32 mouse cellular contexts compared by ENCODE assay signal in the genomic region with DNA sequence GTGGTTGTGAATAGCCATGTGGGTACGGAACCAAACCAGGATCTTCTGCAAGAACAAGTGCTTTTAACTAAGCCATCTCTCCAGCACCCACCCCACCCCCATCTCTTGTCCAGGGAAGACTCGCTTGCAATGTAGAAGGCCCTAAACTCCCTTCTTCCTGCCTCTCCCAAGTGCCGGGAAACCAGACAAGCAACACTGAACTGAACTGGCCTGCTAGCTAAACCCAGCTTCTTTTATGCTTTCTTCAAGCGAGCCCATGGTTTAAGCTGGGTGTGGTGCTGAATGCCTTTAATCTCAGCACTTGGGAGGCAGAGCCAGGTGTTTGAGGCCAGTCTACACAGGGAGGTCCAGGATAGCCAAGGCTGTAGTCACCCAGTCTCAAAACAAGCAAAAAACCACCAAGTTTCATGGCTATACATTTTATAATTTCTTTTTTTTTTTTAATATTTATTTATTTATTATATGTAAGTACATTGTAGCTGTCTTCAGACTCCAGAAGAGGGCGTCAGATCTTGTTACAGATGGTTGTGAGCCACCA. TPM values are rescaled to one million over a fixed set of nuclear protein-coding genes. Genes with fewer than 3 reads are reported as not detected.
A peak's percentile ranks its signal among the peaks of the same experiment; 100 is the strongest.
DNase-seq lines count a peak whose midpoint lies in the region; ATAC-seq and TF ChIP-seq lines count a peak whose summit lies in the region.
"Had no signal": no experiment of that assay in that cellular context is flagged by ENCODE, and none has a peak within 500 bp of the region (broad histone marks: within the 10 kb centered on the region; RNA-seq: fewer than 3 reads in every experiment).

No protein-coding gene starts in this region.

- no peaks in the 10 kb centered on the region for H3K4me1 ChIP-seq in midbrain, embryonic 11.5 days (ENCODE audit: control insufficient read depth, insufficient read depth, low read length)
- no peaks in the 10 kb centered on the region for H3K4me1 ChIP-seq in midbrain, embryonic 10.5 days
- H3K4me1 ChIP-seq: embryonic facial prominence, embryonic 13.5 days; embryonic facial prominence, embryonic 15.5 days; forebrain, embryonic 10.5 days; forebrain, embryonic 12.5 days had no signal

- no peak overlapping the region for H3K4me3 ChIP-seq in gastrocnemius, adult 2 months
- no peak overlapping the region for H3K4me3 ChIP-seq in midbrain, embryonic 11.5 days (ENCODE audit: low read depth, low read length)
- H3K4me3 ChIP-seq in midbrain, embryonic 10.5 days, result no peak overlapping the region
- H3K4me3 ChIP-seq: embryonic facial prominence, embryonic 13.5 days; embryonic facial prominence, embryonic 15.5 days; erythroblast, embryonic 14.5 days; forebrain, embryonic 10.5 days; forebrain, embryonic 12.5 days had no signal

- no peak for ATAC-seq in midbrain, embryonic 11.5 days (ENCODE audit: low FRiP score)
- ATAC-seq: activated CD4-positive, CD25-positive, alpha-beta regulatory T cell, adult 4 months; CD4-positive, CD25-positive, alpha-beta regulatory T cell, adult 4 months; forebrain, embryonic 14.5 days; forebrain, embryonic 16.5 days had no signal

- H3K27me3 ChIP-seq in midbrain, embryonic 11.5 days (ENCODE audit: control insufficient read depth, insufficient read depth, low read length), result no peaks in the 10 kb centered on the region
- H3K27me3 ChIP-seq in midbrain, embryonic 10.5 days (ENCODE audit: low read depth, poor library complexity, severe bottlenecking), result no peaks in the 10 kb centered on the region
- H3K27me3 ChIP-seq: CH12.LX; embryonic facial prominence, embryonic 13.5 days; embryonic facial prominence, embryonic 15.5 days; forebrain, embryonic 12.5 days had no signal

- no peak overlapping the region for H3K4me2 ChIP-seq in midbrain, embryonic 11.5 days
- H3K4me2 ChIP-seq: embryonic facial prominence, embryonic 13.5 days; embryonic facial prominence, embryonic 15.5 days; forebrain, embryonic 12.5 days had no signal

- 92% methylated on average over 5 of the region's 5 CpGs for WGBS in midbrain, embryonic 11.5 days
- WGBS in midbrain, embryonic 10.5 days, result 95% methylated on average over 5 of the region's 5 CpGs

- H3K36me3 ChIP-seq in midbrain, embryonic 11.5 days (ENCODE audit: control insufficient read depth, insufficient read depth, low read length), result peaks cover 12% of the 10 kb centered on the region
- peaks cover 93% of the 10 kb centered on the region for H3K36me3 ChIP-seq in midbrain, embryonic 10.5 days

- intact Hi-C loops in gastrocnemius, adult 2 months (cut with DNase I), result no loop called here

- no peak for DNase-seq in gastrocnemius, adult 2 months
- DNase-seq in gastrocnemius, adult 8-10 months (ENCODE audit: low spot score in 2 of 2), result no peak
- peak; percentile 73 for DNase-seq in midbrain, embryonic 11.5 days (ENCODE audit: low spot score, missing footprints)
- DNase-seq in midbrain, embryonic 10.5 days (ENCODE audit: low spot score), result no peak
- DNase-seq in ZHBTc4 (ENCODE audit: low read depth, low spot score), result peak; percentile 84
- no peak for DNase-seq in T-cell, adult 2 months (ENCODE audit: low spot score)
- DNase-seq in layer of hippocampus, adult 8-10 months (ENCODE audit: low spot score in 2 of 2), result no peak
- DNase-seq: adrenal gland, adult 8-10 months; adrenal gland, postnatal 14 days; B cell, adult 2 months; cerebellum, adult 11 months; cerebellum, adult 18-20 months; cerebellum, adult 8-10 months; cerebellum, adult 9-11 months; cerebellum, postnatal 14 days; cerebellum, postnatal 36 days; embryo, embryonic 11 days had no signal

- H3K9ac ChIP-seq in midbrain, embryonic 11.5 days (ENCODE audit: low read length), result no peak overlapping the region
- H3K9ac ChIP-seq: embryonic facial prominence, embryonic 13.5 days; embryonic facial prominence, embryonic 15.5 days; forebrain, embryonic 12.5 days had no signal

- H3K27ac ChIP-seq in gastrocnemius, adult 2 months, result peak overlapping the region; percentile 20; the same call in 1 of the 2 replicates
- no peak overlapping the region for H3K27ac ChIP-seq in midbrain, embryonic 11.5 days (ENCODE audit: low read depth, low read length)
- H3K27ac ChIP-seq in midbrain, embryonic 10.5 days (replicated peaks), result no peak overlapping the region
- H3K27ac ChIP-seq: embryonic facial prominence, embryonic 13.5 days; embryonic facial prominence, embryonic 15.5 days; forebrain, embryonic 10.5 days; forebrain, embryonic 12.5 days had no signal

- H3K9me3 ChIP-seq in midbrain, embryonic 11.5 days (ENCODE audit: control insufficient read depth, low read length), result no peaks in the 10 kb centered on the region
- no peaks in the 10 kb centered on the region; the same call in 1 of the 2 replicates for H3K9me3 ChIP-seq in midbrain, embryonic 10.5 days (replicated peaks)
- H3K9me3 ChIP-seq: embryonic facial prominence, embryonic 13.5 days; embryonic facial prominence, embryonic 15.5 days; forebrain, embryonic 12.5 days had no signal

- no peak for TF ChIP-seq CTCF in gastrocnemius, adult 2 months (IDR thresholded peaks at IDR 0.05)

RNA-seq across cellular contexts. Expression of gene Terf2, which starts 7.8 kb away (rescaled TPM):
- total RNA-seq in gastrocnemius, adult 2 months (2021), result 10 to 100 TPM; 14.7 to 15.1 TPM
- total RNA-seq in gastrocnemius, adult 8-10 months (2022), result 10 to 100 TPM; 13.1 to 17.6 (median 14.7) TPM
- polyA plus RNA-seq in midbrain, embryonic 11.5 days (2014; fragmentation: Nextera tagmentation; extraction: Ambion mirVana), result 16.4 and 16.6 TPM in 2 replicates
- 19.1 and 19.6 TPM in 2 replicates for polyA plus RNA-seq in midbrain, embryonic 10.5 days (2016; fragmentation: Nextera tagmentation; extraction: Ambion mirVana)
- 10 to 100 TPM; 33.5 to 41.3 (median 35.6) TPM for total RNA-seq in layer of hippocampus, adult 8-10 months (2022)

RNA-seq across cellular contexts. Expression of gene Tmed6, which starts 23.2 kb away (rescaled TPM):
- total RNA-seq in gastrocnemius, adult 2 months (2021), result not detected
- not detected for total RNA-seq in gastrocnemius, adult 8-10 months (2022)
- polyA plus RNA-seq in midbrain, embryonic 11.5 days (2014; fragmentation: Nextera tagmentation; extraction: Ambion mirVana), result not detected in 2 replicates
- not detected in 2 replicates for polyA plus RNA-seq in midbrain, embryonic 10.5 days (2016; fragmentation: Nextera tagmentation; extraction: Ambion mirVana)
- total RNA-seq in layer of hippocampus, adult 8-10 months (2022), result not detected
- total RNA-seq: adrenal gland, adult 18-20 months; adrenal gland, adult 8-10 months; adrenal gland, postnatal 14 days; common myeloid progenitor, adult 5-6 weeks; MEL had no signal
- polyA plus RNA-seq: activated CD4-positive, CD25-positive, alpha-beta regulatory T cell, adult 4 months; brain, embryonic 14.5 days; CD4-positive, CD25-positive, alpha-beta regulatory T cell, adult 4 months; embryonic facial prominence, embryonic 11.5 days; embryonic facial prominence, embryonic 13.5 days; embryonic facial prominence, embryonic 15.5 days; erythroblast, embryonic 14.5 days; forebrain, embryonic 10.5 days; forebrain, embryonic 12.5 days; forebrain, embryonic 14.5 days; forebrain, embryonic 16.5 days had no signal

RNA-seq across cellular contexts. Expression of gene Nip7, which starts 31.9 kb away (rescaled TPM):
- total RNA-seq in gastrocnemius, adult 2 months (2021), result 10 to 100 TPM; 19.3 to 20.7 TPM
- total RNA-seq in gastrocnemius, adult 8-10 months (2022), result 10 to 100 TPM; 15.2 to 22.6 (median 19.1) TPM
- 100 and 102 TPM in 2 replicates for polyA plus RNA-seq in midbrain, embryonic 11.5 days (2014; fragmentation: Nextera tagmentation; extraction: Ambion mirVana)
- 113 and 125 TPM in 2 replicates for polyA plus RNA-seq in midbrain, embryonic 10.5 days (2016; fragmentation: Nextera tagmentation; extraction: Ambion mirVana)
- total RNA-seq in layer of hippocampus, adult 8-10 months (2022), result 10 to 100 TPM; 40.9 to 44.2 (median 42.7) TPM

RNA-seq across cellular contexts. Expression of gene Cog8, which starts 32.1 kb away (rescaled TPM):
- 10 to 100 TPM; 18.7 to 20.3 TPM for total RNA-seq in gastrocnemius, adult 2 months (2021)
- 10 to 100 TPM; 15.8 to 21.7 (median 19.5) TPM for total RNA-seq in gastrocnemius, adult 8-10 months (2022)
- 38.1 and 38.8 TPM in 2 replicates for polyA plus RNA-seq in midbrain, embryonic 11.5 days (2014; fragmentation: Nextera tagmentation; extraction: Ambion mirVana)
- polyA plus RNA-seq in midbrain, embryonic 10.5 days (2016; fragmentation: Nextera tagmentation; extraction: Ambion mirVana), result 38.2 and 40.8 TPM in 2 replicates
- total RNA-seq in layer of hippocampus, adult 8-10 months (2022), result 10 to 100 TPM; 26.0 to 34.6 (median 28.8) TPM

RNA-seq across cellular contexts. Expression of gene Pdf, which starts 40.2 kb away (rescaled TPM):
- total RNA-seq in gastrocnemius, adult 2 months (2021), result 10 to 100 TPM; 38.6 to 44.0 TPM
- 10 to 100 TPM; 40.9 to 60.7 (median 54.2) TPM for total RNA-seq in gastrocnemius, adult 8-10 months (2022)
- polyA plus RNA-seq in midbrain, embryonic 11.5 days (2014; fragmentation: Nextera tagmentation; extraction: Ambion mirVana), result 39.8 and 42.1 TPM in 2 replicates
- 44.2 and 48.1 TPM in 2 replicates for polyA plus RNA-seq in midbrain, embryonic 10.5 days (2016; fragmentation: Nextera tagmentation; extraction: Ambion mirVana)
- 10 to 100 TPM; 26.6 to 29.5 (median 28.2) TPM for total RNA-seq in layer of hippocampus, adult 8-10 months (2022)

Comparison
In these comparisons a context has a peak if more than half of its experiments do, and no peak if none do; other contexts are left out.
1. DNase-seq: peak in midbrain, embryonic 11.5 days (single experiment) and ZHBTc4 (single experiment); none in gastrocnemius, adult 2 months (single experiment), gastrocnemius, adult 8-10 months (0 of 2), midbrain, embryonic 10.5 days (single experiment), T-cell, adult 2 months (single experiment) and layer of hippocampus, adult 8-10 months (0 of 2).